Mouse (Mus musculus) liver, embryonic 12.5 days (tissue): Measurements from ENCODE around the gene Zfp410. TPM values are rescaled to one million over a fixed set of nuclear protein-coding genes. Genes with fewer than 3 reads are reported as not detected.
A peak's percentile ranks its signal among the peaks of the same experiment; 100 is the strongest.

Source experiments
- ATAC-seq: fragments of 200-750 bp; cut with Nextera tagmentation; 2 replicates; pipeline ENCODE4 v1.8.0; 2017; ENCODE audit warnings: moderate number of reproducible peaks, mild to moderate bottlenecking, moderate library complexity
- H3K27ac ChIP-seq: fragments of 300-500 bp; sonication (generic); 2 replicates; pipeline ENCODE4 v1.5.1; 2016; ENCODE audit warnings: mild to moderate bottlenecking
- H3K27me3 ChIP-seq: fragments of 300-500 bp; sonication (generic); replicated peaks from 2 replicates; pipeline ENCODE4 v1.6.1; 2016; ENCODE audit warnings: mild to moderate bottlenecking, moderate library complexity
- H3K36me3 ChIP-seq: fragments of 300-500 bp; sonication (generic); 2 replicates; pipeline ENCODE4 v1.6.1; 2016; ENCODE audit warnings: mild to moderate bottlenecking, moderate library complexity
- H3K4me1 ChIP-seq: fragments of 300-500 bp; sonication (generic); 2 replicates; pipeline ENCODE4 v1.6.1; 2016
- H3K4me2 ChIP-seq: fragments of 300-500 bp; sonication (generic); 2 replicates; pipeline ENCODE4 v1.6.1; 2016; ENCODE audit warnings: mild to moderate bottlenecking, moderate library complexity
- H3K4me3 ChIP-seq: fragments of 300-500 bp; sonication (generic); 2 replicates; pipeline ENCODE4 v1.5.1; 2016; ENCODE audit warnings: mild to moderate bottlenecking, moderate library complexity
- H3K9ac ChIP-seq: fragments of 300-500 bp; sonication (generic); 2 replicates; pipeline ENCODE4 v1.6.1; 2016; ENCODE audit warnings: mild to moderate bottlenecking, moderate library complexity
- H3K9me3 ChIP-seq: fragments of 300-500 bp; sonication (generic); replicated peaks from 2 replicates; pipeline ENCODE4 v1.6.1; 2016; ENCODE audit warnings: mild to moderate bottlenecking, moderate library complexity
- WGBS: fragments of 180-500 bp; shearing (Covaris S2); methylation state at CpG from one replicate; pipeline ENCODE4 v1.1.7; 2016; ENCODE audit not compliant: insufficient replicate concordance; 5-methylcytosine and 5-hydroxymethylcytosine counted together
- polyA plus RNA-seq: library from polyadenylated mRNA; unstranded; fragments of >200 nt; fragmentation: Nextera tagmentation; extraction: Ambion mirVana; gene quantifications from 2 replicates; pipeline ENCODE4 v1.2.1, GENCODE M21; 2016

Zfp410 gene
- 51.0 and 51.9 TPM in 2 replicates for polyA plus RNA-seq

- Histone ChIP-seq H3K9ac (peak within 1 kb of the TSS; percentile 99), H3K4me1 (peaks cover 53% of the 10 kb centered on the region), H3K4me2 (peak within 1 kb of the TSS; percentile 77), H3K9me3 (no peaks in the 10 kb centered on the region), H3K27me3 (no peaks in the 10 kb centered on the region), H3K4me3 (peak within 1 kb of the TSS; percentile 98), H3K27ac (peak within 1 kb of the TSS; percentile 91), H3K36me3 (peaks cover 17% of the 10 kb centered on the region)
- WGBS: 1% methylated on average over 77 of the region's 77 CpGs
- peak; percentile 90 for ATAC-seq
Measured at GRCm38 (mm10) chr12:84316721-84317621, at the start of gene Zfp410. Zfp410 (plus strand) TSS chr12:84316852.

- WGBS: 60% methylated on average over 2 of the region's 2 CpGs
- no peak for ATAC-seq
- Histone ChIP-seq H3K9ac (no peak overlapping the region), H3K36me3 (no peaks in the 10 kb centered on the region), H3K4me3 (no peak overlapping the region), H3K27ac (no peak overlapping the region), H3K27me3 (peaks cover 7% of the 10 kb centered on the region; the same call in 1 of the 2 replicates), H3K4me2 (no peak overlapping the region), H3K9me3 (no peaks in the 10 kb centered on the region), H3K4me1 (no peaks in the 10 kb centered on the region)
Measured at GRCm38 (mm10) chr12:84267264-84267663, 49.4 kb upstream of the Zfp410 start.

DNA sequence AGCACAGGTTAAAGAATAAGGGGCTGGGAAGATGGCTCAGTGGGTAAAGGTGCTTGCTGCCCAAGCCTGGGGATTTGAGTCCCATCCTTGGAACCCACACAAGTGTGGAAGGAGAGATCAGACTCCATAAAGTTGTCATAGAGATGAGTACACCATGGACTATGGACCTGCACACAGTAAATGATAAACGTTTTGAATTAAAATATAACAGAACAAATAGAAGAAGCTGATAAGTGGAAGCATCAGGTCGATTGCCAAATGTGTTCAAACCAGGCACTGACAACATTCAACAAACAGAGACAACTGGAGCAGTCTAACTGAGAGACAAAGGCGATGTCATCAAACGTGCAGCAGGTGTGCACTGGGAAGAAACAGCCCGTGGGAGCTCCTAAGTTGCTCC is 43.3 kb upstream of the Zfp410 start:
- H3K4me1 ChIP-seq: no peaks in the 10 kb centered on the region
- no peak overlapping the region for H3K9ac ChIP-seq
- WGBS: 54% methylated on average over 5 of the region's 5 CpGs
- H3K36me3 ChIP-seq: no peaks in the 10 kb centered on the region
- H3K4me2 ChIP-seq: no peak overlapping the region
- ATAC-seq: no peak
- H3K4me3 ChIP-seq: no peak overlapping the region
- H3K27me3 ChIP-seq: no peaks in the 10 kb centered on the region
- H3K27ac ChIP-seq: no peak overlapping the region
- H3K9me3 ChIP-seq: no peaks in the 10 kb centered on the region

DNA sequence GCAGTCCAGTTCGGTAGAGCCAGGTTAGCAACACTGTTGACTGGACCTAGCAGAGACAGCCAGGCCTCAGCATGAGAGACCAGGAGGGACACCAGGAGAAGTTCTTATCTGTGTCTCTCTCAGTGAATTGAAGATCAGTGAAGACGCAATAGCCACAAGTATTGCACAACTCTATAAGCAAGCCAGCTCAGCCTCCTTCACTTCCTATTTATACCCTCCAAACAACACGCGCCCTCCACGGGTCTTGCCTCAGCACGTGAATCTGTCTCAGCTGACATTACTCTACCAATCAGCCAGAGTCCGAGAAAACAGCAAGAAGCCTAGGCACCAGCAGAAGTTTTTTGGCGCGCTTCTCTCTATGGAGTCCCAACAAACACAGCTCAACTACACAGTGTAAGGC is 41.4 kb upstream of the Zfp410 start:
- 47% methylated on average over 9 of the region's 9 CpGs for WGBS
- Histone ChIP-seq H3K36me3 (no peaks in the 10 kb centered on the region), H3K9me3 (no peaks in the 10 kb centered on the region), H3K4me3 (no peak overlapping the region), H3K4me1 (no peaks in the 10 kb centered on the region), H3K27ac (no peak overlapping the region), H3K9ac (no peak overlapping the region), H3K27me3 (no peaks in the 10 kb centered on the region), H3K4me2 (no peak overlapping the region)
- ATAC-seq: no peak

DNA sequence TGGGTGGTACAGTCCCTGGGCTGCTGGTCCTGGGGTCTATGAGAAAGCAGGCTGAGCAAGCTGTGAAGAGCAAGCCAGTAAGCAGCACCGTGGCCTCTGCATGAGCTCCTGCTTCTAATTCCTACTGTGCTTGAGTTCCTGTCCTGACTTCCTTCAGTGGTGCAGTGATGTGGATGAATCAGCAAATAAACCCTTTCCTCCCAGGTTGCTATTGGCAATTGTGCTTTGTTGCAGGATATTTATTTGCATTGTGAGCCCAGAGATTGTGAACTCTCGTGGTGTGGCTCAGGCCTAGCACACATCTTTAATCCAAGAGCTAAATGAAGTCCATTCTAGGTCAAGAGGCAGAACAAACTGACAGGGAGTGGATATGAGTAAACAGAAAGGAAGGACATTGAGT is 40.4 kb upstream of the Zfp410 start:
- Histone ChIP-seq H3K4me1 (no peaks in the 10 kb centered on the region), H3K27ac (no peak overlapping the region), H3K36me3 (no peaks in the 10 kb centered on the region), H3K9me3 (no peaks in the 10 kb centered on the region), H3K4me2 (no peak overlapping the region), H3K4me3 (no peak overlapping the region), H3K9ac (no peak overlapping the region), H3K27me3 (no peaks in the 10 kb centered on the region)
- ATAC-seq: no peak
- 53% methylated on average over 2 of the region's 2 CpGs for WGBS

GRCm38 (mm10) chr12:84276799-84277198 is 39.9 kb upstream of the Zfp410 start:
- Histone ChIP-seq H3K36me3 (no peaks in the 10 kb centered on the region), H3K27ac (no peak overlapping the region), H3K27me3 (no peaks in the 10 kb centered on the region), H3K4me3 (no peak overlapping the region), H3K9me3 (no peaks in the 10 kb centered on the region), H3K4me1 (no peaks in the 10 kb centered on the region), H3K9ac (no peak overlapping the region), H3K4me2 (no peak overlapping the region)
- ATAC-seq: no peak
- WGBS: 70% methylated on average over 4 of the region's 4 CpGs

GRCm38 (mm10) chr12:84277832-84278231 is 38.8 kb upstream of the Zfp410 start:
- Histone ChIP-seq H3K4me1 (no peaks in the 10 kb centered on the region), H3K27ac (no peak overlapping the region), H3K9ac (no peak overlapping the region), H3K4me2 (no peak overlapping the region), H3K36me3 (no peaks in the 10 kb centered on the region), H3K4me3 (no peak overlapping the region), H3K27me3 (no peaks in the 10 kb centered on the region), H3K9me3 (no peaks in the 10 kb centered on the region)
- ATAC-seq: no peak
- WGBS: 76% methylated on average over 3 of the region's 3 CpGs

DNA sequence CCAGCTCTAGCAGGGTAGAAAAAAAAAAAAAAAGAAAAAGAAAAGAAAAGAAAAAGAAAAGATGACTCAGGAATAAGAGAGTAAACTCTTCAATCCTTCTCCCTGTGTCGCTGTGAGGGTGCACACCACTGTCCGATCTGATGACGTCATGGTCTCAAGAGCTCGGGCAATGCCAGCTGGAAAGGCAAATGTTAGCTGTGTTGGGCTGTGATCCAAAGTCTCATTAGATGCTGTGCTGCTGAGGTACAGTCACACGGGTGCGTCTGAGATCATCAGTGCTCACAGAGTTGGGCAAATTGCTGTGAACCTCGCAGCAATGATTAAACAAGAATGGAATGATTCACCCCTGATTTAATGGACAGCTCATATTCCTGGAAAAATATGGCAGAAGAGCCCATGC is 37.8 kb upstream of the Zfp410 start:
- Histone ChIP-seq H3K27ac (no peak overlapping the region), H3K36me3 (no peaks in the 10 kb centered on the region), H3K9me3 (no peaks in the 10 kb centered on the region), H3K4me2 (no peak overlapping the region), H3K9ac (no peak overlapping the region), H3K4me1 (peaks cover 3% of the 10 kb centered on the region), H3K27me3 (no peaks in the 10 kb centered on the region), H3K4me3 (no peak overlapping the region)
- no peak for ATAC-seq
- 76% methylated on average over 7 of the region's 7 CpGs for WGBS

DNA sequence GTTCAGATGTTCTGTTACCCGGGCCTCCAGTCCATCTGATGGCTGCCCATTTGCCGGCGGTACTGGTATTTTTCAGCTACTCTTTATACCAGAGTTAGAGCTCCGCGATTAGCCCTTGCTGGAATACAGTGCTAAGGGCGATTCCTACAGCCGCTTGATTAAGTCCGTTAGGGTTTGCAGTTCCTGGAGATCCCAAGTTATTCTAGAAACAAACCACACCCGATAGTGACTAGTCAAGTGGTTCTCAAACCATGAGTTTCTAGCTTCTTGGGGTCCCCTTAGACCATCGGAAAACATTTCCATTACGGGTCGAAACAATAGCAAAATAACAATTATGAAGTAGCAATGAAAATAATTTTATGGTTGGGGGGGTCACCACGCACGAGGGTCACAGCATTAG is 32.3 kb upstream of the Zfp410 start:
- H3K36me3 ChIP-seq: no peaks in the 10 kb centered on the region
- H3K27me3 ChIP-seq: no peaks in the 10 kb centered on the region
- H3K9me3 ChIP-seq: no peaks in the 10 kb centered on the region
- WGBS: 58% methylated on average over 14 of the region's 14 CpGs
- peak overlapping the region; percentile 83 for H3K9ac ChIP-seq
- peak overlapping the region; percentile 87 for H3K27ac ChIP-seq
- peaks cover 40% of the 10 kb centered on the region for H3K4me1 ChIP-seq
- H3K4me2 ChIP-seq: peak overlapping the region; percentile 83
- ATAC-seq: no peak
- peak overlapping the region; percentile 76 for H3K4me3 ChIP-seq

DNA sequence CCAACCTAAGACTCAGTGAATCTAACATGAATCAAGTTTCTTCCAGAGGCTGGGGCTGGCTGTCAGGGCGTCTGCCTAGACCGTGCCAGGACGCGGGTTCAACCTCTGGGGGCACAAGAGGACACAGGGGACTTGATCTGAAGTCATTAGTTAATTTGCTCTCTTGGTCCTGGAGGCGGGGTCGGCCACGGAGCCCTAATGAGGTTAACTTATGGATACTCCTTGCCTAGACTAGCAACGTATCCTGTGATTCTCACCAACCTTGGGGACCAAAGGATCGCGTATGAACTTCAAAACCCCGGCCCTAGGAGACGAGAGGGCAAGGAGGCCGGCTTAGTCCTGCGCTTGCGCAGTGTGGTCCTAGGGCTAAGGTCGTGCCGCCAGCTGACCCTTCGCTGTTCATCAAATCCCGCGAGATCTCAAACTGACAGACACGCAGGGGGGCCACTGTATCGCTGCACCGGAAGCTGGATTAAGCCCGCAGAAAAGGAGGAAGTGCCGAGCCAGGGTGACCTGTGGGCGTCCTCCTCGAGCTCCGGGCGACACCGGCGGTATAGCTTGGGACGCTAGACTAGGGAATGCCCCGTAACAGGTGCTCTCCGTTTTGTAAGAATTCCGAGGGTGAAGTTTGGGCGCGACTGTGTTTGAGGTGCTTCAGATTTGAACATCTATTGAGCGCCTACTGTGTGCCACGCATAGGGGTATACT is 31.6 kb upstream of the Zfp410 start, which contains the start of gene Ptgr2:
Gene Ptgr2 (plus strand): TSS at position 348 of the 708 bp plus-strand sequence.
- under 1% methylated on average over 39 of the region's 39 CpGs for WGBS
- Histone ChIP-seq H3K36me3 (peaks cover 3% of the 10 kb centered on the region; the same call in 1 of the 2 replicates), H3K4me3 (peak within 1 kb of the TSS; percentile 76), H3K4me1 (peaks cover 40% of the 10 kb centered on the region), H3K27ac (peak within 1 kb of the TSS; percentile 87), H3K27me3 (no peaks in the 10 kb centered on the region), H3K9ac (peak within 1 kb of the TSS; percentile 83), H3K9me3 (no peaks in the 10 kb centered on the region), H3K4me2 (peak within 1 kb of the TSS; percentile 83)
- ATAC-seq: peak; percentile 97

GRCm38 (mm10) chr12:84285593-84285968 is 31.1 kb upstream of the Zfp410 start:
- Histone ChIP-seq H3K4me1 (peaks cover 40% of the 10 kb centered on the region), H3K4me3 (peak overlapping the region; percentile 76), H3K9ac (peak overlapping the region; percentile 83), H3K27ac (peak overlapping the region; percentile 87), H3K9me3 (no peaks in the 10 kb centered on the region), H3K27me3 (no peaks in the 10 kb centered on the region), H3K4me2 (peak overlapping the region; percentile 83), H3K36me3 (peaks cover 4% of the 10 kb centered on the region; the same call in 1 of the 2 replicates)
- 16% methylated on average over 8 of the region's 8 CpGs for WGBS
- ATAC-seq: peak; percentile 30

- no peaks in the 10 kb centered on the region for H3K9me3 ChIP-seq
- WGBS: 54% methylated on average over 3 of the region's 3 CpGs
- no peak overlapping the region for H3K27ac ChIP-seq
- H3K4me3 ChIP-seq: no peak overlapping the region
- H3K27me3 ChIP-seq: no peaks in the 10 kb centered on the region
- H3K4me1 ChIP-seq: peaks cover 40% of the 10 kb centered on the region
- no peak overlapping the region for H3K9ac ChIP-seq
- H3K4me2 ChIP-seq: no peak overlapping the region
- ATAC-seq: no peak
- H3K36me3 ChIP-seq: peaks cover 22% of the 10 kb centered on the region
Measured at GRCm38 (mm10) chr12:84288461-84288860, 28.2 kb upstream of the Zfp410 start.
